Mouse (Mus musculus): Measurements from ENCODE around the gene Aldh8a1. TPM values are rescaled to one million over a fixed set of nuclear protein-coding genes. Genes with fewer than 3 reads are reported as not detected.
A peak's percentile ranks its signal among the peaks of the same experiment; 100 is the strongest.

The Aldh8a1 gene
- polyA plus RNA-seq, 1 experiment from 2014 or later = 0.20 TPM

DNA sequence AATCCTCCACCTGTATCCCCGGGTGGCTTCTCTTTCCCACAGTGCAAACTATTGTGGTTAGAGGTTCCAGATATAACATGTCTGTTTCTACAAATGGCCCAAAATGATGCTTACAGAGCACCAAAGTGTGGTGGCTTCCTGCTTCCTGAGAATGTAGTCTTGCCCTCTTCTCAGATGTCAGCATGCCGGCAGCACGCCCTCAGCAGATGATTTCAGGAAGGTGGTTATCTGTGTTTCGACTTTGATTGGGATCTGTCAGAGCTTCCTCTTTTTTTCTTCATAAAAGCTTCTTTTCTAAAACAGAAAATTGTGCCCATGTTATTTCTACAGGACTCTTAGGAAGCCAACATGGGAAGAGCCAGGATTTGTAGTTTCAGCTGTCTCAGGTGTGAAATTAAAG is 13.8 kb upstream of the Aldh8a1 start:
- H3K4me3 ChIP-seq (ENCODE audit: low read depth, low read length) = no peak overlapping the region
- no peak overlapping the region for H3K4me2 ChIP-seq (ENCODE audit: low read depth, low read length)
- H3K36me3 ChIP-seq (ENCODE audit: control insufficient read depth, insufficient read depth, low read length) = peaks cover 12% of the 10 kb centered on the region; the same call in 1 of the 2 replicates
- WGBS = 90% methylated on average over 4 of the region's 4 CpGs
- no peak for ATAC-seq (ENCODE audit: low read depth)
- H3K27me3 ChIP-seq (ENCODE audit: control insufficient read depth, insufficient read depth, low read length) = no peaks in the 10 kb centered on the region
- no peaks in the 10 kb centered on the region for H3K9me3 ChIP-seq (ENCODE audit: control insufficient read depth, low read length)
- H3K4me1 ChIP-seq (ENCODE audit: control insufficient read depth, insufficient read depth, low read length) = no peaks in the 10 kb centered on the region
- H3K9ac ChIP-seq (replicated peaks; ENCODE audit: low read depth, low read length) = no peak overlapping the region
- no peak overlapping the region for H3K27ac ChIP-seq (ENCODE audit: low read depth, low read length)

DNA sequence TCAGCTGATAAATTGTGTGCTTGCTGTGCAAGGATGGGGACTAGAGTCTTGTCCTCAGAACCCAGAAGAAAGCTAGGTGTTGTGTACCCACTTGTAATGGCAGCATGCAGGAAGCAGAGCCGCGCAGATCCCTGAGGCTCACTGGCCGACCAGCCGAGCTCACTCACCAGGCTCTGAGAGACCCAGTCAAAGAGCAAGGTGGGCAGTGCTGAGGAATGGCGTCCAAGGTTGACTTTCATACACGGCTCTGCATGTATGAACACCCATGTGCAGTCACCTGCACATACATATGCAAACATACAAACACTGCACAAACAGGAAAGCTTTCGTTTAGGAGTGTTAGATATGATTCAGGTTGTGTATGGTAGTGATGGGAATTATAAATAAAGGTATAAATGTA is 12.1 kb upstream of the Aldh8a1 start:
- ATAC-seq (ENCODE audit: low read depth) = no peak
- Histone ChIP-seq H3K9ac (replicated peaks; ENCODE audit: low read depth, low read length) (no peak overlapping the region), H3K4me3 (ENCODE audit: low read depth, low read length) (no peak overlapping the region), H3K36me3 (ENCODE audit: control insufficient read depth, insufficient read depth, low read length) (peaks cover 17% of the 10 kb centered on the region; the same call in 1 of the 2 replicates), H3K27ac (ENCODE audit: low read depth, low read length) (no peak overlapping the region), H3K9me3 (ENCODE audit: control insufficient read depth, low read length) (no peaks in the 10 kb centered on the region), H3K27me3 (ENCODE audit: control insufficient read depth, insufficient read depth, low read length) (no peaks in the 10 kb centered on the region), H3K4me2 (ENCODE audit: low read depth, low read length) (no peak overlapping the region), H3K4me1 (ENCODE audit: control insufficient read depth, insufficient read depth, low read length) (no peaks in the 10 kb centered on the region)
- WGBS = 96% methylated on average over 7 of the region's 7 CpGs

DNA sequence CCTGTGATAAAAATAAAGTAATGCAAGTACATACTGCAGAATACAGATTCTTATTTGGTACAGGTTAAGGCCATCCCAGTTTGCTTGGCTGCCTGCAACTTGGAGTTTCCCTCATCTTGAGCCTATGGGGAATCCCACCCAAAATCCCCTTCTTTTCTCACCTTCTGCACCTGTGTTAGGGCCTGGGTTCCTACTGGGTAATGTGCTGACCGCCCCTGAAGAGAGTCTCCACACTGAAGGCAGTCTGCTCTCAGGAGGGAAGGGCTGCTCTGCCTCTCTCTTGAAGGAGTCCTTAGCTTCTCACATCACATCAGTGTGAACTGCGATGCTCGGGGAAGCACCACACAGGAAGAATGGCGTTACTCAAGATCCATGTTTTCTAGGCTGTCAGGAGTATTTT is 11.2 kb upstream of the Aldh8a1 start:
- H3K9ac ChIP-seq (replicated peaks; ENCODE audit: low read depth, low read length) = no peak overlapping the region
- no peaks in the 10 kb centered on the region for H3K27me3 ChIP-seq (ENCODE audit: control insufficient read depth, insufficient read depth, low read length)
- no peaks in the 10 kb centered on the region for H3K9me3 ChIP-seq (ENCODE audit: control insufficient read depth, low read length)
- WGBS = 86% methylated on average over 4 of the region's 4 CpGs
- no peak overlapping the region for H3K4me2 ChIP-seq (ENCODE audit: low read depth, low read length)
- H3K4me3 ChIP-seq (ENCODE audit: low read depth, low read length) = no peak overlapping the region
- ATAC-seq (ENCODE audit: low read depth) = no peak
- peaks cover 14% of the 10 kb centered on the region; the same call in 1 of the 2 replicates for H3K36me3 ChIP-seq (ENCODE audit: control insufficient read depth, insufficient read depth, low read length)
- no peak overlapping the region for H3K27ac ChIP-seq (ENCODE audit: low read depth, low read length)
- no peaks in the 10 kb centered on the region for H3K4me1 ChIP-seq (ENCODE audit: control insufficient read depth, insufficient read depth, low read length)

DNA sequence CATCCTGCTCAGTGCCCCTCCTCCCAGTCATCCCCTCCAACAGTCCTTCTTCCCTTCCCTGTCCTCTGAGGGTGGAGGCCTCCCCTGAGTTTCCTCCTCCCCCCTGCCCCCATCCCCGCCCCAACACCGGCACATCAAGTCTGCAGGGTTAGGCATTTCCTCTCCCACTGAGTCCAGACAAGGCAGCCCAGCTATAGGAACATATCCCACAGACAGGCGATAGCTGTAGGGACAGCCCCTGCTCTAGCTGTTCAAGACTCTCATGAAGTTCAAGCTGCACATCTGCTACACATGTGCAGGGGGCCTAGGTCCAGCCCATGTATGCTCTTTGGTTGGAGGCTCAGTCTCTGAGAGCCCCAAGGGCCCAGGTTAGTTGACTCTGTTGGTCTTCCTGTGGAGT is 10.6 kb upstream of the Aldh8a1 start:
- WGBS = 79% methylated on average over 3 of the region's 3 CpGs
- Histone ChIP-seq H3K4me2 (ENCODE audit: low read depth, low read length) (no peak overlapping the region), H3K27ac (ENCODE audit: low read depth, low read length) (no peak overlapping the region), H3K4me1 (ENCODE audit: control insufficient read depth, insufficient read depth, low read length) (no peaks in the 10 kb centered on the region), H3K9me3 (ENCODE audit: control insufficient read depth, low read length) (no peaks in the 10 kb centered on the region), H3K4me3 (ENCODE audit: low read depth, low read length) (no peak overlapping the region), H3K9ac (replicated peaks; ENCODE audit: low read depth, low read length) (no peak overlapping the region), H3K36me3 (ENCODE audit: control insufficient read depth, insufficient read depth, low read length) (peaks cover 14% of the 10 kb centered on the region; the same call in 1 of the 2 replicates), H3K27me3 (ENCODE audit: control insufficient read depth, insufficient read depth, low read length) (no peaks in the 10 kb centered on the region)
- no peak for ATAC-seq (ENCODE audit: low read depth)

DNA sequence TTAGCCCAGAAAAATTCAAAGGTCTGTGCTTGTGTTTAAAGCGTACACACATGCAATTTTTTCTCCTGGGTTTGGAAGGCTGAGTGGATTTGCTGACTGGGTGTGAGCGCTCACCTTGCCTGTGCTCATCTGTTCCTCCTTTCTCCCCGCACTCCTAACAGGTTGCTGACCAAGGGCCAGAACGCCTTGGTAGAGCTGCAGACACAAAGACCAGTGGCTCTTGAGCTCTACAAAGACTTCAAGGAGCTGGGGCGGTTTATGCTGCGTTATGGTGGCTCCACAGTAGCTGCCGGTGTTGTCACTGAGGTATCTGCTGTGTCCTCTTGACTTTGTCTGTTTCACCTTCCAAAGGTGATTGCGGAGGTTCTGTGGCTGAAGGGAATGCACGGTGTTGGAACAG is 9.6 kb upstream of the Aldh8a1 start:
- Histone ChIP-seq H3K27me3 (ENCODE audit: control insufficient read depth, insufficient read depth, low read length) (no peaks in the 10 kb centered on the region), H3K9ac (replicated peaks; ENCODE audit: low read depth, low read length) (no peak overlapping the region), H3K36me3 (ENCODE audit: control insufficient read depth, insufficient read depth, low read length) (peaks cover 14% of the 10 kb centered on the region; the same call in 1 of the 2 replicates), H3K4me2 (ENCODE audit: low read depth, low read length) (no peak overlapping the region), H3K27ac (ENCODE audit: low read depth, low read length) (no peak overlapping the region), H3K4me3 (ENCODE audit: low read depth, low read length) (no peak overlapping the region), H3K4me1 (ENCODE audit: control insufficient read depth, insufficient read depth, low read length) (no peaks in the 10 kb centered on the region), H3K9me3 (ENCODE audit: control insufficient read depth, low read length) (no peaks in the 10 kb centered on the region)
- WGBS = 97% methylated on average over 9 of the region's 9 CpGs
- ATAC-seq (ENCODE audit: low read depth) = no peak

DNA sequence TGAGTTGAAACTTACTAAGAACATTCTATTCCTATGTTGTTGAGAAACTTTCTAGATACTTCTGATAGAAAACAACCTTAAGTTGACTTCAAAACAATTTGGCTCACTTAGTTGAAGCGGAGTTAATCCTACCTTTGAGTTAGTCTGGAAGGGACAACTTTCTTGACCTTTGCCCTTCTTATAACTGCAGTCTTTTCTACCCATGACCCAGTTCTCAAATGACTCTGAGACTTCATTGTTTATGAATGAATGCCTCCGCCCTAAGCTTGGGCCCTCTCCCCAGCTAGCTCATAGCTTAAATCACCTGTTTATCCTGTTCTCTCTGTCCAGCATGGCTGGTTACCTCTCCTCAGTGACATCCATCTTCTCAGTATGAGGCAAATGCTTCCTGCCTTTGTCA is 7.5 kb upstream of the Aldh8a1 start:
- no peak overlapping the region for H3K9ac ChIP-seq (replicated peaks; ENCODE audit: low read depth, low read length)
- H3K9me3 ChIP-seq (ENCODE audit: control insufficient read depth, low read length) = no peaks in the 10 kb centered on the region
- H3K36me3 ChIP-seq (ENCODE audit: control insufficient read depth, insufficient read depth, low read length) = 0 out of 2 replicates have a peak, but pooled peaks cover 7% of the 10 kb centered on the region
- WGBS = 84% methylated on average over 2 of the region's 2 CpGs
- H3K27ac ChIP-seq (ENCODE audit: low read depth, low read length) = no peak overlapping the region
- no peaks in the 10 kb centered on the region for H3K27me3 ChIP-seq (ENCODE audit: control insufficient read depth, insufficient read depth, low read length)
- H3K4me3 ChIP-seq (ENCODE audit: low read depth, low read length) = no peak overlapping the region
- no peak overlapping the region for H3K4me2 ChIP-seq (ENCODE audit: low read depth, low read length)
- no peaks in the 10 kb centered on the region for H3K4me1 ChIP-seq (ENCODE audit: control insufficient read depth, insufficient read depth, low read length)
- no peak for ATAC-seq (ENCODE audit: low read depth)

DNA sequence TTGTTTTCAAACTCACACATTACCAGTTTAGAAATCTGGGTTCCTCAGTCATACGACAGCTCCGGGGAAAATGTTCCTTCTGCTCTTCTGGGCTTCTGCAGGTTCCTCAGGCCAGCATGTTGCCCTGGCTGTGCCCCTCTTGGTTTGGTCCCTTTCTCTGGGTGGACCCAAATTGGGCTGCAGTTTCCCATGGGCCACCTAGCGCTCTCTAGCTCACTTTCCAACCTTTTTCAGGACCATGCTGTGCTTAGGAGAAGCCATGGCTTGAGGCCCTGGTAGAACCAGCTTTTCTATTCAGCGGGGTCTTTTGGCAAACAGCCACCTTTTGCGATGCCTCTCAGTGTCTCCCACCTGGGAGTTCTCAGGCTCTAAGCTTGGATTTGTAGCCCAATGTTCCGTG is 4.8 kb upstream of the Aldh8a1 start:
- Histone ChIP-seq H3K9me3 (ENCODE audit: control insufficient read depth, low read length) (no peaks in the 10 kb centered on the region), H3K36me3 (ENCODE audit: control insufficient read depth, insufficient read depth, low read length) (0 out of 2 replicates have a peak, but pooled peaks cover 7% of the 10 kb centered on the region), H3K4me1 (ENCODE audit: control insufficient read depth, insufficient read depth, low read length) (no peaks in the 10 kb centered on the region), H3K4me3 (ENCODE audit: low read depth, low read length) (no peak overlapping the region), H3K27ac (ENCODE audit: low read depth, low read length) (no peak overlapping the region), H3K27me3 (ENCODE audit: control insufficient read depth, insufficient read depth, low read length) (no peaks in the 10 kb centered on the region), H3K9ac (replicated peaks; ENCODE audit: low read depth, low read length) (no peak overlapping the region), H3K4me2 (ENCODE audit: low read depth, low read length) (no peak overlapping the region)
- WGBS = 89% methylated on average over 6 of the region's 6 CpGs
- ATAC-seq (ENCODE audit: low read depth) = no peak

DNA sequence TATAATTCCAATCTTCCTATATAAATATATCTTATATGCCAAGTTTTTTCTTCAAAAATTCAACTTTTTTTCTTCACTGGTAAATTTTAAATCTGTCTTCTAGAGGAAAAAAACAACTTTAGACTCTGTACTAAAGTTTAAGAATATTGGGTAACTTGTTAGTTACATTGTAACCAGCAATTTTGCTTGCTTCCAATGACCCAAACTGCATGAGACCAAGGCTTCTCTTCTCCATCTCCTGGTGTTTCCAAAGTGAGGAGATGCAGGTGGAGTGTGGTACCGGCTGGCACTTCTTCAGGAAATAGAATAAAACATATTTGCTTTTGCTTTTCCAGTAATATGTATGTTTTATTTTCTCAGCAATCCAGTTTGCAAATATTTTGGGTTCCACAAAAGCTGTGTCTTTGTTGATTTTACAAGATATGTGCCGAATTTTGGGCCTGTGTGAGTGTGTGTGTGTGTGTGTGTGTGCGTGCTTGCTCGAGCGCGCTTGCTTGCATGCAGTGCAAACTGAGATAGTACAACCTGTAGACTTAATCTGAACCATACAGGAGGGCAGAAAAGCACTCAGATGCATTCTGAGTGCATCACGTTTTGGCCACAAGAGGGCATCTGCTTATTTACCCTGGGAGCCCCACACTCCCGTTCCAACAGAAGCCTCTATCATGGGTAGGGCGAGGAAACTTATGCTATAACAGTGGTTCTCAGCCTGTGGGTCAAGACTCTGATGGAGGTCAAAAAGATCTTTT is 1.3 kb downstream of the Aldh8a1 start:
- no peaks in the 10 kb centered on the region for H3K9me3 ChIP-seq (ENCODE audit: control insufficient read depth, low read length)
- ATAC-seq (ENCODE audit: low read depth) = no peak
- H3K36me3 ChIP-seq (ENCODE audit: control insufficient read depth, insufficient read depth, low read length) = no peaks in the 10 kb centered on the region
- no peak overlapping the region for H3K9ac ChIP-seq (replicated peaks; ENCODE audit: low read depth, low read length)
- 74% methylated on average over 9 of the region's 9 CpGs for WGBS
- no peak overlapping the region for H3K27ac ChIP-seq (ENCODE audit: low read depth, low read length)
- H3K4me3 ChIP-seq (ENCODE audit: low read depth, low read length) = no peak overlapping the region
- H3K27me3 ChIP-seq (ENCODE audit: control insufficient read depth, insufficient read depth, low read length) = no peaks in the 10 kb centered on the region
- H3K4me2 ChIP-seq (ENCODE audit: low read depth, low read length) = no peak overlapping the region
- no peaks in the 10 kb centered on the region for H3K4me1 ChIP-seq (ENCODE audit: control insufficient read depth, insufficient read depth, low read length)

DNA sequence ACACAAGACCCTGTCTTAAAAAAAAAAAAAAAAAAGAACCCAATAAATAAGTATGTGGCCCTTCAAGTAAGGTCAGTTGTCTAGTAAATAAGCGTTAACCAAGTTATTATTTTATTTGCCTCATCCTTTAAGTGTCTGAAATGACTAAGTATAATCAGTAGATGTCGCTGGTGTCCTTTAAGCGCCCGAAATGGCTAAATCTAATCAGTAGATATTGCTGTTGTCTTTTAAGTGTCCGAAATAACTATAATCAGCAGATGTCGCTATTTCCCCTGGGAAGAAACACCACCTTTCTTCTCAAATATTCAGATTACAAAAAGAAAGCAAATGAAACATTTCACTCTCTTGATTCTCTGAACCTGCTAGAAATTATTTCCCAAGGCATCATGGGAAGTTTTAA is 5.8 kb downstream of the Aldh8a1 start:
- Histone ChIP-seq H3K4me2 (ENCODE audit: low read depth, low read length) (no peak overlapping the region), H3K9me3 (ENCODE audit: control insufficient read depth, low read length) (no peaks in the 10 kb centered on the region), H3K4me1 (ENCODE audit: control insufficient read depth, insufficient read depth, low read length) (no peaks in the 10 kb centered on the region), H3K27ac (ENCODE audit: low read depth, low read length) (no peak overlapping the region), H3K4me3 (ENCODE audit: low read depth, low read length) (no peak overlapping the region), H3K9ac (replicated peaks; ENCODE audit: low read depth, low read length) (no peak overlapping the region), H3K36me3 (ENCODE audit: control insufficient read depth, insufficient read depth, low read length) (no peaks in the 10 kb centered on the region), H3K27me3 (ENCODE audit: control insufficient read depth, insufficient read depth, low read length) (no peaks in the 10 kb centered on the region)
- WGBS = 30% methylated on average over 6 of the region's 6 CpGs
- 0 out of 2 replicates have a peak, but pooled peaks have one; percentile 53 for ATAC-seq (ENCODE audit: low read depth)
